Comparison of ENCODE assay signal across 24 mouse cellular contexts in the genomic region with DNA sequence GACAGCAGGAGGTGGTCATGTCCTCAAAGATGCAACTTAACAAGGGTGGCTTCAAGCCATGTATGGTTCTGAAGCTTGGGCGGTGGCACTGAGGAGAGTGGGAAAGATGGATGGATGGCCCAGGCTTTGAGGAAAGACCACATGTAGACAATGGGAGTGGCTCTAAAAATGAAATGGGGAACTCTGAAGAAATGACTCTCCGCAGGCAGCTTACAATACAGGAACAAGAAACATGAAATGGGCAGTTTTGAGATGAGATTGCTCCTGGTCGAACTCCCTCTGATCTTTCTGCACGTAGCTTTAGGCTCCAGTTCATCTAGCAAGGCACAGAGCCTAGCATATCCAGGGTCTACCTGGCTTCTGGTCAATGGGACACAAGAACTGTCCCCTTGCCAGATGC. TPM values are rescaled to one million over a fixed set of nuclear protein-coding genes. Genes with fewer than 3 reads are reported as not detected.
"Had no signal": no experiment of that assay in that cellular context is flagged by ENCODE, and none has a peak within 500 bp of the region (broad histone marks: within the 10 kb centered on the region; RNA-seq: fewer than 3 reads in every experiment).

No protein-coding gene starts in this region.

- H3K4me3 ChIP-seq: liver, embryonic 12.5 days; midbrain, embryonic 10.5 days; midbrain, embryonic 12.5 days; myocyte; neural tube, embryonic 13.5 days; stomach, embryonic 15.5 days had no signal

- ATAC-seq: liver, embryonic 12.5 days had no signal

- H3K27ac ChIP-seq: liver, embryonic 12.5 days; liver, embryonic 14.5 days; midbrain, embryonic 10.5 days; midbrain, embryonic 12.5 days; neural tube, embryonic 13.5 days; stomach, embryonic 15.5 days had no signal

- H3K27me3 ChIP-seq: liver, embryonic 12.5 days; midbrain, embryonic 12.5 days; neural tube, embryonic 13.5 days; stomach, embryonic 15.5 days had no signal

- H3K4me2 ChIP-seq: liver, embryonic 12.5 days; lung, embryonic 14.5 days; midbrain, embryonic 12.5 days; neural tube, embryonic 13.5 days; stomach, embryonic 15.5 days had no signal

- H3K36me3 ChIP-seq: stomach, embryonic 15.5 days had no signal

- H3K9ac ChIP-seq: liver, embryonic 12.5 days; liver, embryonic 14.5 days; lung, embryonic 14.5 days; midbrain, embryonic 12.5 days; neural tube, embryonic 13.5 days; stomach, embryonic 15.5 days had no signal

- H3K9me3 ChIP-seq: liver, embryonic 12.5 days; midbrain, embryonic 10.5 days; neural tube, embryonic 13.5 days; stomach, embryonic 15.5 days had no signal

- DNase-seq: lung, adult 18-20 months; lung, embryonic 14.5 days; lung, postnatal 10 days; lung, postnatal 4 days; midbrain, embryonic 14.5 days; right cerebral cortex, postnatal 14 days; thymus, adult 2 months; thymus, postnatal 25 days; thymus, postnatal 4 days had no signal

- H3K4me1 ChIP-seq: liver, embryonic 12.5 days; midbrain, embryonic 10.5 days; midbrain, embryonic 12.5 days; neural tube, embryonic 13.5 days; stomach, embryonic 15.5 days had no signal

RNA-seq across cellular contexts. Expression of gene Acss1, which starts 39.0 kb away (rescaled TPM):
- polyA plus RNA-seq: myocyte had no signal

RNA-seq across cellular contexts. Expression of gene Cst7, which starts 59.0 kb away (rescaled TPM):
- polyA plus RNA-seq: midbrain, embryonic 12.5 days; myocyte had no signal

RNA-seq across cellular contexts. Expression of gene Vsx1, which starts 59.9 kb away (rescaled TPM):
- total RNA-seq: megakaryocyte-erythroid progenitor cell, adult 5-6 weeks; midbrain, postnatal 0 days; neutrophil, adult 5-6 weeks had no signal
- polyA plus RNA-seq: liver, embryonic 12.5 days; liver, embryonic 14.5 days; liver, embryonic 16.5 days; lung, embryonic 14.5 days; lung, embryonic 16.5 days; midbrain, embryonic 14.5 days; myocyte; spleen, adult 2 months; stomach, embryonic 15.5 days; testis, adult 2 months; thymus, adult 2 months; urinary bladder, adult 2 months had no signal
